Mouse (Mus musculus): ENCODE measurements around the gene Mrpl47.

- TF ChIP-seq POLR2A (IDR thresholded peaks at IDR 0.05; ENCODE audit: borderline replicate concordance, control insufficient read depth, low read depth, low read length) (peak; percentile 88), CTCF (IDR thresholded peaks at IDR 0.05; ENCODE audit: control insufficient read depth, insufficient read depth, low read length) (no peak)
These were observed 897 bp downstream of the Mrpl47 start, which contains the start of gene Ndufb5 for GRCm38 (mm10) chr3:32736244-32737171.

All from bone marrow, adult 2 months (tissue).